8 mouse cellular contexts compared by ENCODE assay signal in the genomic region with DNA sequence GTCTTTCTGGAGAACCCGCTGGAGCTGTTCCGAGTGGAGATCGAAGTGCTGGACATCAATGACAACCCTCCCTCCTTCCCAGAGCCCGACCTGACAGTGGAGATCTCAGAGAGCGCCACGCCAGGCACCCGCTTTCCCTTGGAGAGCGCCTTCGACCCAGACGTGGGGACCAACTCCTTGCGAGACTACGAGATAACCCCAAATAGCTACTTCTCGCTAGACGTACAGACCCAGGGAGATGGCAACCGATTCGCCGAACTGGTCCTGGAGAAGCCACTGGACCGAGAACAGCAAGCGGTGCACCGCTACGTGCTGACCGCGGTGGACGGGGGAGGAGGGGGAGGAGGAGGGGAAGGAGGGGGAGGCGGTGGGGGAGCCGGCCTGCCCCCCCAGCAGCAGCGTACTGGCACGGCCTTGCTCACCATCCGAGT. TPM values are rescaled to one million over a fixed set of nuclear protein-coding genes. Genes with fewer than 3 reads are reported as not detected.
DNase-seq lines count a peak whose midpoint lies in the region; ATAC-seq and TF ChIP-seq lines count a peak whose summit lies in the region.

No protein-coding gene starts in this region.

- under 1% methylated on average over 27 of the region's 29 CpGs for WGBS in heart, embryonic 13.5 days
- 2% methylated on average over 29 of the region's 29 CpGs for WGBS in hindbrain, embryonic 15.5 days
- WGBS in midbrain, postnatal 0 days: under 1% methylated on average over 21 of the region's 29 CpGs
- 7% methylated on average over 28 of the region's 29 CpGs for WGBS in thymus, adult 2 months

- no peak for ATAC-seq in heart, embryonic 13.5 days (ENCODE audit: extremely low read depth, insufficient number of reproducible peaks, low FRiP score, low TSS enrichment)
- no peak for ATAC-seq in hindbrain, embryonic 15.5 days (ENCODE audit: low FRiP score, low read depth)
- peak; percentile 3; the same call in 1 of the 2 replicates for ATAC-seq in midbrain, postnatal 0 days (ENCODE audit: low FRiP score)

- no peak overlapping the region for H3K27ac ChIP-seq in heart, embryonic 13.5 days (replicated peaks)
- peak overlapping the region; percentile 74 for H3K27ac ChIP-seq in hindbrain, embryonic 15.5 days (replicated peaks)
- peak overlapping the region; percentile 90 for H3K27ac ChIP-seq in midbrain, postnatal 0 days (ENCODE audit: low read depth, low read length)
- no peak overlapping the region for H3K27ac ChIP-seq in thymus, adult 2 months (ENCODE audit: control insufficient read depth, insufficient read depth, low read length)

- peak overlapping the region; percentile 65 for H3K9ac ChIP-seq in heart, embryonic 13.5 days
- peak overlapping the region; percentile 54 for H3K9ac ChIP-seq in hindbrain, embryonic 15.5 days
- H3K9ac ChIP-seq in midbrain, postnatal 0 days (replicated peaks; ENCODE audit: low read length, poor library complexity, severe bottlenecking): peak overlapping the region; percentile 74

- no peaks in the 10 kb centered on the region for H3K9me3 ChIP-seq in heart, embryonic 13.5 days
- no peaks in the 10 kb centered on the region for H3K9me3 ChIP-seq in hindbrain, embryonic 15.5 days
- no peaks in the 10 kb centered on the region for H3K9me3 ChIP-seq in midbrain, postnatal 0 days (ENCODE audit: low read length)

- peaks cover 40% of the 10 kb centered on the region for H3K4me1 ChIP-seq in heart, embryonic 13.5 days
- peaks cover 17% of the 10 kb centered on the region for H3K4me1 ChIP-seq in hindbrain, embryonic 15.5 days (replicated peaks)
- H3K4me1 ChIP-seq in midbrain, postnatal 0 days (ENCODE audit: insufficient read depth, low read length): peaks cover 2% of the 10 kb centered on the region; the same call in 1 of the 2 replicates
- H3K4me1 ChIP-seq in thymus, adult 2 months (replicated peaks; ENCODE audit: control insufficient read depth, insufficient read depth, low read length): no peaks in the 10 kb centered on the region; the same call in 1 of the 2 replicates

- no peak for DNase-seq in heart, adult 8-10 months (ENCODE audit: low spot score)
- DNase-seq in urinary bladder, postnatal 14 days (ENCODE audit: low spot score): peak; percentile 2
- DNase-seq in urinary bladder, postnatal 4 days (ENCODE audit: low spot score in 2 of 2): no peak
- peak; percentile 52 for DNase-seq in midbrain, postnatal 0 days (ENCODE audit: low spot score)
- no peak for DNase-seq in Muller cell, postnatal 12 days (ENCODE audit: inconsistent ontology term)
- DNase-seq in thymus, adult 2 months: no peak

- H3K36me3 ChIP-seq in heart, embryonic 13.5 days: no peaks in the 10 kb centered on the region
- no peaks in the 10 kb centered on the region for H3K36me3 ChIP-seq in hindbrain, embryonic 15.5 days
- H3K36me3 ChIP-seq in midbrain, postnatal 0 days (ENCODE audit: insufficient read depth, low read length): no peaks in the 10 kb centered on the region
- no peaks in the 10 kb centered on the region for H3K36me3 ChIP-seq in thymus, adult 2 months (ENCODE audit: control insufficient read depth, insufficient read depth, low read length)

- H3K4me2 ChIP-seq in heart, embryonic 13.5 days: peak overlapping the region; percentile 100
- H3K4me2 ChIP-seq in hindbrain, embryonic 15.5 days: peak overlapping the region; percentile 73
- peak overlapping the region; percentile 91 for H3K4me2 ChIP-seq in midbrain, postnatal 0 days (ENCODE audit: low read depth, low read length, poor library complexity, severe bottlenecking)

- no peak for TF ChIP-seq POLR2A in thymus, adult 2 months (IDR thresholded peaks at IDR 0.05; ENCODE audit: control insufficient read depth, extremely low read depth, insufficient read depth, low read length, poor library complexity)

- H3K4me3 ChIP-seq in heart, embryonic 13.5 days: peak overlapping the region; percentile 69
- peak overlapping the region; percentile 54 for H3K4me3 ChIP-seq in hindbrain, embryonic 15.5 days
- H3K4me3 ChIP-seq in midbrain, postnatal 0 days (ENCODE audit: low read depth, low read length): peak overlapping the region; percentile 62
- no peak overlapping the region for H3K4me3 ChIP-seq in thymus, adult 2 months (ENCODE audit: control insufficient read depth, insufficient read depth, low read length)

- no peak for TF ChIP-seq CTCF in midbrain, postnatal 0 days (IDR thresholded peaks at IDR 0.05)
- no peak for TF ChIP-seq CTCF in thymus, adult 2 months (IDR thresholded peaks at IDR 0.05; ENCODE audit: borderline replicate concordance, control insufficient read depth, extremely low read depth, insufficient read depth, low read length, poor library complexity)

- H3K27me3 ChIP-seq in heart, embryonic 13.5 days (replicated peaks): peaks cover 61% of the 10 kb centered on the region
- no peaks in the 10 kb centered on the region for H3K27me3 ChIP-seq in hindbrain, embryonic 15.5 days
- H3K27me3 ChIP-seq in midbrain, postnatal 0 days (ENCODE audit: insufficient read depth, low read length): no peaks in the 10 kb centered on the region
- H3K27me3 ChIP-seq in thymus, adult 2 months (ENCODE audit: control insufficient read depth, insufficient read depth, low read length): no peaks in the 10 kb centered on the region; the same call in 1 of the 2 replicates

RNA-seq across cellular contexts. Expression of a gene that starts 1.4 kb away (rescaled TPM):
- 0.11 and 0.19 TPM in 2 replicates for polyA plus RNA-seq in heart, embryonic 13.5 days (2015; fragmentation: Nextera tagmentation; extraction: Ambion mirVana)
- total RNA-seq in heart, adult 8-10 months (2022): under 1 TPM in 3 of 4 experiments, not detected in 1; 0.03 to 0.25 (median 0.16) TPM
- polyA plus RNA-seq in hindbrain, embryonic 15.5 days (2015; fragmentation: Nextera tagmentation; extraction: Ambion mirVana): 20.2 and 20.8 TPM in 2 replicates
- total RNA-seq in midbrain, postnatal 0 days (2014; rRNA removed): 169 and 181 TPM in 2 replicates
- polyA plus RNA-seq in midbrain, postnatal 0 days (2015; fragmentation: Nextera tagmentation; extraction: Ambion mirVana): 23.5 and 26.7 TPM in 2 replicates
- polyA plus RNA-seq in thymus, adult 2 months (2012; rRNA removed): 0.17 and 0.23 TPM in 2 replicates

Comparison
In these comparisons a context has a peak if more than half of its experiments do, and no peak if none do; other contexts are left out.
1. DNase-seq: peak in urinary bladder, postnatal 14 days (single experiment) and midbrain, postnatal 0 days (single experiment); none in heart, adult 8-10 months (single experiment), urinary bladder, postnatal 4 days (0 of 2), Muller cell, postnatal 12 days (single experiment) and thymus, adult 2 months (single experiment).
2. H3K27ac ChIP-seq: peak in hindbrain, embryonic 15.5 days (single experiment) and midbrain, postnatal 0 days (single experiment); none in heart, embryonic 13.5 days (single experiment) and thymus, adult 2 months (single experiment).
3. RNA of a gene that starts 1.4 kb away (polyA plus RNA-seq): 23.5 to 26.7 TPM in midbrain, postnatal 0 days and 20.2 to 20.8 TPM in hindbrain, embryonic 15.5 days; 0.17 to 0.23 TPM in thymus, adult 2 months and 0.11 to 0.19 TPM in heart, embryonic 13.5 days; every median in the first group is over 10 times any median in the second.
4. Peak in every context shown above with its lines, with median percentiles within 50 percentile points of each other: H3K4me2 ChIP-seq and H3K9ac ChIP-seq.